8 mouse cellular contexts compared by ENCODE assay signal in genomic region chr10:37137531-37138310, GRCm38 (mm10). TPM values are rescaled to one million over a fixed set of nuclear protein-coding genes. Genes with fewer than 3 reads are reported as not detected.
DNase-seq lines count a peak whose midpoint lies in the region; ATAC-seq lines count a peak whose summit lies in the region.

No protein-coding gene starts in this region.

- no peaks in the 10 kb centered on the region for H3K9me3 ChIP-seq in midbrain, embryonic 14.5 days (ENCODE audit: control insufficient read depth, low read length)

- peak; percentile 47 for DNase-seq in adrenal gland, adult 8-10 months
- DNase-seq in embryo, embryonic 10 days (ENCODE audit: low spot score): peak; percentile 68
- peak; percentile 29 to 70 for DNase-seq in gastrocnemius, postnatal 4 days (ENCODE audit: low spot score in 2 of 2)
- DNase-seq in kidney, adult 18-20 months: peak; percentile 55
- DNase-seq in left cerebral cortex, postnatal 4 days: peak; percentile 68
- peak; percentile 82 for DNase-seq in midbrain, embryonic 14.5 days
- DNase-seq in spleen, adult 18-20 months: peak; percentile 36 to 53

- peak overlapping the region; percentile 100 for H3K9ac ChIP-seq in midbrain, embryonic 14.5 days (replicated peaks; ENCODE audit: low read length)

- H3K27ac ChIP-seq in midbrain, embryonic 14.5 days (replicated peaks; ENCODE audit: low read depth, low read length): peak overlapping the region; percentile 100

- intact Hi-C loops in left cerebral cortex, postnatal 4 days (cut with DNase I): loop anchor here (2.0 to 10.0 kb wide), 3 partner anchors 123 to 1715 kb away; no protein-coding TSS in a partner anchor

- no peaks in the 10 kb centered on the region for H3K27me3 ChIP-seq in midbrain, embryonic 14.5 days (ENCODE audit: control insufficient read depth, insufficient read depth, low read length)

- H3K4me2 ChIP-seq in midbrain, embryonic 14.5 days (ENCODE audit: low read length): peak overlapping the region; percentile 17; the same call in 1 of the 2 replicates

- H3K36me3 ChIP-seq in midbrain, embryonic 14.5 days (ENCODE audit: control insufficient read depth, insufficient read depth, low read length): peaks cover 32% of the 10 kb centered on the region

- H3K4me1 ChIP-seq in midbrain, embryonic 14.5 days (ENCODE audit: control insufficient read depth, insufficient read depth, low read length): peaks cover 23% of the 10 kb centered on the region

- WGBS in midbrain, embryonic 14.5 days: under 1% methylated on average over 24 of the region's 24 CpGs

- no peak for ATAC-seq in midbrain, embryonic 14.5 days (ENCODE audit: low FRiP score, low TSS enrichment)
- no peak for ATAC-seq in granulocyte monocyte progenitor cell, adult 5-6 weeks (replicated peaks; ENCODE audit: poor library complexity, severe bottlenecking)

- H3K4me3 ChIP-seq in midbrain, embryonic 14.5 days (replicated peaks; ENCODE audit: low read depth, low read length): peak overlapping the region; percentile 99

RNA-seq across cellular contexts. Expression of gene Marcks, which starts 1.0 kb away (rescaled TPM):
- 10 to 100 TPM; 33.6 to 49.8 (median 41.0) TPM for total RNA-seq in adrenal gland, adult 8-10 months (2022)
- total RNA-seq in gastrocnemius, postnatal 4 days (2021): 100 to 1,000 TPM; 274 to 289 TPM
- total RNA-seq in left cerebral cortex, postnatal 4 days (2021): 100 to 1,000 TPM; 536 to 544 TPM
- 403 and 415 TPM in 2 replicates for polyA plus RNA-seq in midbrain, embryonic 14.5 days (2014; fragmentation: Nextera tagmentation; extraction: Ambion mirVana)
- total RNA-seq in granulocyte monocyte progenitor cell, adult 5-6 weeks (2014; fragmentation: Nextera tagmentation): 5.1 TPM in 2 replicates
- total RNA-seq in granulocyte monocyte progenitor cell, adult 5-6 weeks (2017): 8.5 and 10.1 TPM in 2 replicates

Comparison
In these comparisons a context has a peak if more than half of its experiments do, and no peak if none do; other contexts are left out.
1. RNA of gene Marcks, which starts 1.0 kb away (total RNA-seq): 536 to 544 TPM in left cerebral cortex, postnatal 4 days and 274 to 289 TPM in gastrocnemius, postnatal 4 days; 33.6 to 49.8 TPM in adrenal gland, adult 8-10 months and 5.1 to 10.1 TPM in granulocyte monocyte progenitor cell, adult 5-6 weeks; every median in the first group is over 4 times any median in the second.
2. Peak in every context shown above with its lines, with median percentiles within 50 percentile points of each other: DNase-seq.